Mouse (Mus musculus): ENCODE data around the gene Pex3. TPM values are rescaled to one million over a fixed set of nuclear protein-coding genes. Genes with fewer than 3 reads are reported as not detected.
A peak's percentile ranks its signal among the peaks of the same experiment; 100 is the strongest.

Pex3 gene
- polyA plus RNA-seq, 1 experiment from 2014 or later: 31.4 TPM

- no peak overlapping the region for H3K4me3 ChIP-seq (replicated peaks; ENCODE audit: low read depth, low read length)
- 94% methylated on average over 10 of the region's 10 CpGs for WGBS
- no peaks in the 10 kb centered on the region for H3K9me3 ChIP-seq (replicated peaks; ENCODE audit: low read length)
- H3K4me1 ChIP-seq (replicated peaks; ENCODE audit: insufficient read depth, low read length): no peaks in the 10 kb centered on the region
- no peak for TF ChIP-seq CTCF (IDR thresholded peaks at IDR 0.05; ENCODE audit: low read depth)
- no peak overlapping the region for H3K9ac ChIP-seq (ENCODE audit: low read depth, low read length)
- DNase-seq (ENCODE audit: low spot score): no peak
- no peak overlapping the region for H3K4me2 ChIP-seq (ENCODE audit: low read length)
- H3K27me3 ChIP-seq (ENCODE audit: insufficient read depth, low read length): no peaks in the 10 kb centered on the region
- no peaks in the 10 kb centered on the region for H3K36me3 ChIP-seq (ENCODE audit: insufficient read depth, low read length)
- H3K27ac ChIP-seq: no peak overlapping the region
- no peak for ATAC-seq (replicated peaks; ENCODE audit: low FRiP score, low read depth)
These were observed 39.3 kb upstream of the Pex3 start for GRCm38 (mm10) chr10:13592196-13592595.

GRCm38 (mm10) chr10:13587914-13588313 is 35.0 kb upstream of the Pex3 start:
- Histone ChIP-seq H3K4me3 (replicated peaks; ENCODE audit: low read depth, low read length) (no peak overlapping the region), H3K4me1 (replicated peaks; ENCODE audit: insufficient read depth, low read length) (no peaks in the 10 kb centered on the region), H3K36me3 (ENCODE audit: insufficient read depth, low read length) (no peaks in the 10 kb centered on the region), H3K27ac (no peak overlapping the region), H3K4me2 (ENCODE audit: low read length) (no peak overlapping the region), H3K9ac (ENCODE audit: low read depth, low read length) (no peak overlapping the region), H3K9me3 (replicated peaks; ENCODE audit: low read length) (no peaks in the 10 kb centered on the region), H3K27me3 (ENCODE audit: insufficient read depth, low read length) (no peaks in the 10 kb centered on the region)
- 74% methylated on average over 2 of the region's 2 CpGs for WGBS
- TF ChIP-seq CTCF (IDR thresholded peaks at IDR 0.05; ENCODE audit: low read depth): no peak
- DNase-seq (ENCODE audit: low spot score) (no peak), ATAC-seq (replicated peaks; ENCODE audit: low FRiP score, low read depth) (no peak)

- H3K9me3 ChIP-seq (replicated peaks; ENCODE audit: low read length): no peaks in the 10 kb centered on the region
- no peaks in the 10 kb centered on the region for H3K36me3 ChIP-seq (ENCODE audit: insufficient read depth, low read length)
- H3K27ac ChIP-seq: no peak overlapping the region
- no peak for DNase-seq (ENCODE audit: low spot score)
- H3K4me1 ChIP-seq (replicated peaks; ENCODE audit: insufficient read depth, low read length): no peaks in the 10 kb centered on the region
- no peak for TF ChIP-seq CTCF (IDR thresholded peaks at IDR 0.05; ENCODE audit: low read depth)
- H3K4me3 ChIP-seq (replicated peaks; ENCODE audit: low read depth, low read length): no peak overlapping the region
- H3K9ac ChIP-seq (ENCODE audit: low read depth, low read length): no peak overlapping the region
- no peak for ATAC-seq (replicated peaks; ENCODE audit: low FRiP score, low read depth)
- 43% methylated on average over 7 of the region's 7 CpGs for WGBS
- no peak overlapping the region for H3K4me2 ChIP-seq (ENCODE audit: low read length)
- H3K27me3 ChIP-seq (ENCODE audit: insufficient read depth, low read length): no peaks in the 10 kb centered on the region
These were observed 24.2 kb upstream of the Pex3 start for GRCm38 (mm10) chr10:13577123-13577522.

GRCm38 (mm10) chr10:13572410-13572809 is 19.5 kb upstream of the Pex3 start:
- Histone ChIP-seq H3K27ac (no peak overlapping the region), H3K4me3 (replicated peaks; ENCODE audit: low read depth, low read length) (no peak overlapping the region), H3K4me2 (ENCODE audit: low read length) (no peak overlapping the region), H3K4me1 (replicated peaks; ENCODE audit: insufficient read depth, low read length) (no peaks in the 10 kb centered on the region; the same call in 1 of the 2 replicates), H3K27me3 (ENCODE audit: insufficient read depth, low read length) (no peaks in the 10 kb centered on the region), H3K36me3 (ENCODE audit: insufficient read depth, low read length) (no peaks in the 10 kb centered on the region), H3K9ac (ENCODE audit: low read depth, low read length) (no peak overlapping the region), H3K9me3 (replicated peaks; ENCODE audit: low read length) (no peaks in the 10 kb centered on the region)
- DNase-seq (ENCODE audit: low spot score) (no peak), ATAC-seq (replicated peaks; ENCODE audit: low FRiP score, low read depth) (no peak)
- TF ChIP-seq CTCF (IDR thresholded peaks at IDR 0.05; ENCODE audit: low read depth): no peak
- WGBS: 62% methylated on average over 6 of the region's 6 CpGs

GRCm38 (mm10) chr10:13572003-13572402 is 19.1 kb upstream of the Pex3 start:
- H3K4me3 ChIP-seq (replicated peaks; ENCODE audit: low read depth, low read length): no peak overlapping the region
- no peak overlapping the region for H3K27ac ChIP-seq
- H3K4me1 ChIP-seq (replicated peaks; ENCODE audit: insufficient read depth, low read length): no peaks in the 10 kb centered on the region; the same call in 1 of the 2 replicates
- no peaks in the 10 kb centered on the region for H3K36me3 ChIP-seq (ENCODE audit: insufficient read depth, low read length)
- H3K9me3 ChIP-seq (replicated peaks; ENCODE audit: low read length): no peaks in the 10 kb centered on the region
- 16% methylated on average over 10 of the region's 10 CpGs for WGBS
- ATAC-seq (replicated peaks; ENCODE audit: low FRiP score, low read depth) (0 out of 2 replicates have a peak, but pooled peaks have one; percentile 40), DNase-seq (ENCODE audit: low spot score) (peak; percentile 53)
- TF ChIP-seq CTCF (IDR thresholded peaks at IDR 0.05; ENCODE audit: low read depth): no peak
- no peaks in the 10 kb centered on the region for H3K27me3 ChIP-seq (ENCODE audit: insufficient read depth, low read length)
- no peak overlapping the region for H3K9ac ChIP-seq (ENCODE audit: low read depth, low read length)
- H3K4me2 ChIP-seq (ENCODE audit: low read length): no peak overlapping the region

- DNase-seq (ENCODE audit: low spot score): no peak
- no peaks in the 10 kb centered on the region for H3K36me3 ChIP-seq (ENCODE audit: insufficient read depth, low read length)
- H3K27ac ChIP-seq: no peak overlapping the region
- H3K9me3 ChIP-seq (replicated peaks; ENCODE audit: low read length): no peaks in the 10 kb centered on the region
- H3K4me3 ChIP-seq (replicated peaks; ENCODE audit: low read depth, low read length): no peak overlapping the region
- H3K4me1 ChIP-seq (replicated peaks; ENCODE audit: insufficient read depth, low read length): no peaks in the 10 kb centered on the region; the same call in 1 of the 2 replicates
- no peak for ATAC-seq (replicated peaks; ENCODE audit: low FRiP score, low read depth)
- no peak overlapping the region for H3K4me2 ChIP-seq (ENCODE audit: low read length)
- no peak for TF ChIP-seq CTCF (IDR thresholded peaks at IDR 0.05; ENCODE audit: low read depth)
- H3K9ac ChIP-seq (ENCODE audit: low read depth, low read length): no peak overlapping the region
- WGBS: 83% methylated on average over 9 of the region's 9 CpGs
- H3K27me3 ChIP-seq (ENCODE audit: insufficient read depth, low read length): no peaks in the 10 kb centered on the region
These were observed 18.0 kb upstream of the Pex3 start for GRCm38 (mm10) chr10:13570697-13571538.

Data from kidney, postnatal 0 days (tissue).